Mouse (Mus musculus): ENCODE data around the gene Vmn2r97. TPM values are rescaled to one million over a fixed set of nuclear protein-coding genes. Genes with fewer than 3 reads are reported as not detected.
"Not testable (repeated sequence)": the region's sequence is repeated elsewhere in the genome, so short reads cannot be mapped to it uniquely, and the experiment has no call there.

The Vmn2r97 gene
- 0.06 and 0.08 TPM in 2 replicates for polyA plus RNA-seq (2014; fragmentation: Nextera tagmentation; extraction: Ambion mirVana)

GRCm38 (mm10) chr17:18914000-18914399, at the start of gene Vmn2r97:
TSS of gene Vmn2r97 (plus strand) at chr17:18914300.
- WGBS: 72% methylated on average over 2 of the region's 2 CpGs
- ATAC-seq (ENCODE audit: insufficient number of reproducible peaks, low FRiP score, low TSS enrichment, low read depth): not testable (repeated sequence)

GRCm38 (mm10) chr17:18882436-18882835, 31.7 kb upstream of the Vmn2r97 start:
- not testable (repeated sequence) for H3K27me3 ChIP-seq (ENCODE audit: control insufficient read depth, insufficient read depth, low read length); H3K4me3 ChIP-seq (ENCODE audit: low read depth, low read length); H3K9me3 ChIP-seq (ENCODE audit: control insufficient read depth, low read length); H3K4me2 ChIP-seq (ENCODE audit: low read depth, severe bottlenecking); H3K9ac ChIP-seq (ENCODE audit: low read length); H3K36me3 ChIP-seq (ENCODE audit: control insufficient read depth, insufficient read depth, low read length); ATAC-seq (ENCODE audit: insufficient number of reproducible peaks, low FRiP score, low TSS enrichment, low read depth); H3K4me1 ChIP-seq (ENCODE audit: control insufficient read depth, insufficient read depth, low read length); H3K27ac ChIP-seq (replicated peaks; ENCODE audit: low read depth, low read length); DNase-seq (ENCODE audit: low spot score)
- WGBS: 83% methylated on average over 1 of the region's 2 CpGs

More at GRCm38 (mm10) chr17:18914000-18914399, at the start of gene Vmn2r97:
- H3K27me3 ChIP-seq (ENCODE audit: control insufficient read depth, insufficient read depth, low read length); H3K4me1 ChIP-seq (ENCODE audit: control insufficient read depth, insufficient read depth, low read length); H3K4me3 ChIP-seq (ENCODE audit: low read depth, low read length); H3K9me3 ChIP-seq (ENCODE audit: control insufficient read depth, low read length); H3K27ac ChIP-seq (replicated peaks; ENCODE audit: low read depth, low read length); H3K36me3 ChIP-seq (ENCODE audit: control insufficient read depth, insufficient read depth, low read length); H3K4me2 ChIP-seq (ENCODE audit: low read depth, severe bottlenecking); H3K9ac ChIP-seq (ENCODE audit: low read length); DNase-seq (ENCODE audit: low spot score): not testable (repeated sequence)

GRCm38 (mm10) chr17:18889745-18890329, 24.3 kb upstream of the Vmn2r97 start:
- no peaks in the 10 kb centered on the region for H3K36me3 ChIP-seq (ENCODE audit: control insufficient read depth, insufficient read depth, low read length)

GRCm38 (mm10) chr17:18957800-18958199, 43.7 kb downstream of the Vmn2r97 start:
- not testable (repeated sequence) for H3K27ac ChIP-seq (replicated peaks; ENCODE audit: low read depth, low read length); H3K9me3 ChIP-seq (ENCODE audit: control insufficient read depth, low read length); DNase-seq (ENCODE audit: low spot score); H3K36me3 ChIP-seq (ENCODE audit: control insufficient read depth, insufficient read depth, low read length); H3K27me3 ChIP-seq (ENCODE audit: control insufficient read depth, insufficient read depth, low read length); H3K4me2 ChIP-seq (ENCODE audit: low read depth, severe bottlenecking); H3K4me3 ChIP-seq (ENCODE audit: low read depth, low read length); ATAC-seq (ENCODE audit: insufficient number of reproducible peaks, low FRiP score, low TSS enrichment, low read depth); H3K4me1 ChIP-seq (ENCODE audit: control insufficient read depth, insufficient read depth, low read length); H3K9ac ChIP-seq (ENCODE audit: low read length)
- WGBS: 82% methylated on average over 1 of the region's 1 CpGs

More at GRCm38 (mm10) chr17:18889745-18890329, 24.3 kb upstream of the Vmn2r97 start:
- Histone ChIP-seq H3K4me2 (ENCODE audit: low read depth, severe bottlenecking) (no peak overlapping the region), H3K27me3 (ENCODE audit: control insufficient read depth, insufficient read depth, low read length) (no peaks in the 10 kb centered on the region), H3K4me1 (ENCODE audit: control insufficient read depth, insufficient read depth, low read length) (no peaks in the 10 kb centered on the region), H3K4me3 (ENCODE audit: low read depth, low read length) (no peak overlapping the region), H3K9ac (ENCODE audit: low read length) (no peak overlapping the region), H3K27ac (replicated peaks; ENCODE audit: low read depth, low read length) (no peak overlapping the region), H3K9me3 (ENCODE audit: control insufficient read depth, low read length) (peaks cover 2% of the 10 kb centered on the region; the same call in 1 of the 2 replicates)
- ATAC-seq (ENCODE audit: insufficient number of reproducible peaks, low FRiP score, low TSS enrichment, low read depth) (no peak), DNase-seq (ENCODE audit: low spot score) (no peak)
- WGBS: 87% methylated on average over 6 of the region's 6 CpGs

- no peak for DNase-seq (ENCODE audit: low spot score)
- H3K4me3 ChIP-seq (ENCODE audit: low read depth, low read length): no peak overlapping the region
- ATAC-seq (ENCODE audit: insufficient number of reproducible peaks, low FRiP score, low TSS enrichment, low read depth): no peak
- H3K4me2 ChIP-seq (ENCODE audit: low read depth, severe bottlenecking): no peak overlapping the region
- no peaks in the 10 kb centered on the region for H3K4me1 ChIP-seq (ENCODE audit: control insufficient read depth, insufficient read depth, low read length)
- WGBS: 92% methylated on average over 29 of the region's 29 CpGs
- no peaks in the 10 kb centered on the region for H3K36me3 ChIP-seq (ENCODE audit: control insufficient read depth, insufficient read depth, low read length)
- no peaks in the 10 kb centered on the region for H3K27me3 ChIP-seq (ENCODE audit: control insufficient read depth, insufficient read depth, low read length)
- H3K9me3 ChIP-seq (ENCODE audit: control insufficient read depth, low read length): peaks cover 10% of the 10 kb centered on the region; the same call in 1 of the 2 replicates
- H3K9ac ChIP-seq (ENCODE audit: low read length): no peak overlapping the region
- no peak overlapping the region for H3K27ac ChIP-seq (replicated peaks; ENCODE audit: low read depth, low read length)
These were observed 54.5 kb downstream of the Vmn2r97 start for GRCm38 (mm10) chr17:18968371-18969275.

Other genes starting within 250 kb of the Vmn2r97 start
- gene Vmn2r98, start 139.2 kb downstream of the Vmn2r97 start, polyA plus RNA-seq (2014; fragmentation: Nextera tagmentation; extraction: Ambion mirVana): not detected in 2 replicates